Mouse (Mus musculus) cerebellum, adult 2 months (tissue): Measurements from ENCODE around the gene Hspa1a.

Experiments used
- CTCF ChIP-seq: fragments of 200-500 bp; IDR thresholded peaks from 2 replicates; pipeline ENCODE4 v1.5.1; 2011; ENCODE audit warnings: low read depth, mild to moderate bottlenecking, control low read depth, low read length, moderate library complexity, borderline replicate concordance; ENCODE audit not compliant: insufficient read depth
- POLR2A ChIP-seq: fragments of 200-500 bp; IDR thresholded peaks from 2 replicates; pipeline ENCODE4 v1.6.1; 2011; ENCODE audit warnings: low read length, control low read depth, borderline replicate concordance; ENCODE audit not compliant: insufficient read depth

GRCm38 (mm10) chr17:34956340-34956739 lies 15.6 kb downstream of the Hspa1a start:
- no peak for TF ChIP-seq CTCF
- no peak for TF ChIP-seq POLR2A
